Mouse (Mus musculus) liver, embryonic 11.5 days (tissue): ENCODE measurements around the gene Gm28845. TPM values are rescaled to one million over a fixed set of nuclear protein-coding genes. Genes with fewer than 3 reads are reported as not detected.
"Not testable (repeated sequence)": the region's sequence is repeated elsewhere in the genome, so short reads cannot be mapped to it uniquely, and the experiment has no call there.

Source experiments
- ATAC-seq: fragments of 200-750 bp; cut with Nextera tagmentation; replicated peaks from 2 replicates; pipeline ENCODE4 v1.8.0; 2017; ENCODE audit warnings: moderate number of reproducible peaks, mild to moderate bottlenecking, moderate TSS enrichment, moderate library complexity; ENCODE audit not compliant: low FRiP score
- DNase-seq: peaks from one replicate; pipeline ENCODE4 v3.0.0-alpha.2; 2017; ENCODE audit warnings: low spot score
- H3K27ac ChIP-seq: fragments of 300-500 bp; sonication (generic); 2 replicates; pipeline ENCODE4 v1.5.1; 2014; ENCODE audit warnings: mild to moderate bottlenecking, low read depth, low read length, control low read depth
- H3K27me3 ChIP-seq: fragments of 300-500 bp; sonication (generic); replicated peaks from 2 replicates; pipeline ENCODE4 v1.6.1; 2014; ENCODE audit warnings: low read length, mixed read lengths; ENCODE audit not compliant: control insufficient read depth, insufficient read depth
- H3K36me3 ChIP-seq: fragments of 300-500 bp; sonication (generic); 2 replicates; pipeline ENCODE4 v1.6.1; 2014; ENCODE audit warnings: mild to moderate bottlenecking, low read length, moderate library complexity, mixed read lengths; ENCODE audit not compliant: control insufficient read depth, insufficient read depth
- H3K4me1 ChIP-seq: fragments of 300-500 bp; sonication (generic); replicated peaks from 2 replicates; pipeline ENCODE4 v1.6.1; 2014; ENCODE audit warnings: low read length, mixed read lengths; ENCODE audit not compliant: control insufficient read depth, insufficient read depth
- H3K4me2 ChIP-seq: fragments of 300-500 bp; sonication (generic); 2 replicates; pipeline ENCODE4 v1.6.1; 2014; ENCODE audit warnings: mild to moderate bottlenecking, control low read depth, moderate library complexity
- H3K4me3 ChIP-seq: fragments of 300-500 bp; sonication (generic); 2 replicates; pipeline ENCODE4 v1.5.1; 2014; ENCODE audit warnings: low read depth, low read length, control low read depth
- H3K9ac ChIP-seq: fragments of 300-500 bp; sonication (generic); 2 replicates; pipeline ENCODE4 v1.6.1; 2014; ENCODE audit warnings: low read depth, low read length, control low read depth
- H3K9me3 ChIP-seq: fragments of 300-500 bp; sonication (generic); 2 replicates; pipeline ENCODE4 v1.6.1; 2016; ENCODE audit warnings: low read length, inconsistent platforms, mixed read lengths; ENCODE audit not compliant: control insufficient read depth
- WGBS: fragments of 180-500 bp; shearing (Covaris S2); extraction: QIAGEN DNeasy Blood & Tissue Kit; methylation state at CpG from one replicate; pipeline ENCODE4 v1.1.7; 2014; 5-methylcytosine and 5-hydroxymethylcytosine counted together
- polyA plus RNA-seq: library from polyadenylated mRNA; unstranded; fragments of >200 nt; fragmentation: Nextera tagmentation; extraction: Ambion mirVana; gene quantifications from 2 replicates; pipeline ENCODE4 v1.2.1, GENCODE M21; 2014

Gm28845 gene
- polyA plus RNA-seq, 1 experiment from 2014 or later = not detected

GRCm38 (mm10) chr1:65051696-65052095 lies 67.7 kb downstream of the Gm28845 start:
- H3K4me2 ChIP-seq = no peak overlapping the region
- no peaks in the 10 kb centered on the region for H3K4me1 ChIP-seq
- no peak for DNase-seq
- no peaks in the 10 kb centered on the region for H3K9me3 ChIP-seq
- H3K27ac ChIP-seq = no peak overlapping the region
- H3K36me3 ChIP-seq = no peaks in the 10 kb centered on the region
- 71% methylated on average over 7 of the region's 7 CpGs for WGBS
- H3K9ac ChIP-seq = no peak overlapping the region
- no peak for ATAC-seq
- no peak overlapping the region for H3K4me3 ChIP-seq
- H3K27me3 ChIP-seq = no peaks in the 10 kb centered on the region

GRCm38 (mm10) chr1:65050952-65051351 lies 68.4 kb downstream of the Gm28845 start, which contains the start of gene Cryge:
Gene Cryge (minus strand): TSS chr1:65051149.
- 76% methylated on average over 10 of the region's 12 CpGs for WGBS
- not testable (repeated sequence) for H3K36me3 ChIP-seq, H3K4me3 ChIP-seq, H3K9me3 ChIP-seq, DNase-seq, H3K4me2 ChIP-seq, ATAC-seq, H3K9ac ChIP-seq, H3K27ac ChIP-seq, H3K27me3 ChIP-seq, H3K4me1 ChIP-seq

Other genes starting within 250 kb of the Gm28845 start
- 3.8 and 5.6 TPM in 2 replicates for gene Plekhm3, start 162.7 kb downstream of the Gm28845 start, polyA plus RNA-seq
- 0.23 TPM in 1 of 2 replicates, not detected in the other for gene Akr1cl, start 86.8 kb downstream of the Gm28845 start, polyA plus RNA-seq
- gene Cryge, start 68.4 kb downstream of the Gm28845 start, polyA plus RNA-seq = not detected in 2 replicates
- not detected in 2 replicates for gene Crygd, start 56.1 kb downstream of the Gm28845 start, polyA plus RNA-seq
- not detected in 2 replicates for gene Crygc, start 45.9 kb downstream of the Gm28845 start, polyA plus RNA-seq
- not detected in 2 replicates for gene Crygb, start 37.3 kb downstream of the Gm28845 start, polyA plus RNA-seq
- not detected in 2 replicates for gene Cryga, start 16.2 kb downstream of the Gm28845 start, polyA plus RNA-seq
- 0.32 and 0.49 TPM in 2 replicates for gene D630023F18Rik, start 3.7 kb upstream of the Gm28845 start, polyA plus RNA-seq
- 106 and 118 TPM in 2 replicates for gene Idh1, start 66.9 kb upstream of the Gm28845 start, polyA plus RNA-seq
- 9.8 and 10.7 TPM in 2 replicates for gene Pikfyve, start 67.1 kb upstream of the Gm28845 start, polyA plus RNA-seq
- not detected in 2 replicates for gene Pth2r, start 162.5 kb upstream of the Gm28845 start, polyA plus RNA-seq